Mouse (Mus musculus) embryonic facial prominence, embryonic 12.5 days (tissue): Measurements from ENCODE around the gene Aifm2. TPM values are rescaled to one million over a fixed set of nuclear protein-coding genes. Genes with fewer than 3 reads are reported as not detected.

Source experiments
- ATAC-seq: fragments of 200-750 bp; cut with Nextera tagmentation; 2 replicates; pipeline ENCODE4 v1.8.0; 2017; ENCODE audit not compliant: insufficient number of reproducible peaks, insufficient read depth, low FRiP score, low TSS enrichment
- H3K27ac ChIP-seq: fragments of 300-500 bp; sonication (generic); 2 replicates; pipeline ENCODE4 v1.5.1; 2016; ENCODE audit warnings: mild to moderate bottlenecking
- H3K27me3 ChIP-seq: fragments of 300-500 bp; sonication (generic); 2 replicates; pipeline ENCODE4 v1.6.1; 2016; ENCODE audit warnings: mild to moderate bottlenecking, moderate library complexity
- H3K36me3 ChIP-seq: fragments of 300-500 bp; sonication (generic); 2 replicates; pipeline ENCODE4 v1.6.1; 2016; ENCODE audit warnings: mild to moderate bottlenecking
- H3K4me1 ChIP-seq: fragments of 300-500 bp; sonication (generic); 2 replicates; pipeline ENCODE4 v1.6.1; 2016
- H3K4me2 ChIP-seq: fragments of 300-500 bp; sonication (generic); replicated peaks from 2 replicates; pipeline ENCODE4 v1.6.1; 2016; ENCODE audit warnings: mild to moderate bottlenecking, moderate library complexity
- H3K4me3 ChIP-seq: fragments of 300-500 bp; sonication (generic); 2 replicates; pipeline ENCODE4 v1.5.1; 2016; ENCODE audit warnings: mild to moderate bottlenecking
- H3K9ac ChIP-seq: fragments of 300-500 bp; sonication (generic); 2 replicates; pipeline ENCODE4 v1.6.1; 2016; ENCODE audit warnings: mild to moderate bottlenecking, moderate library complexity
- H3K9me3 ChIP-seq: fragments of 300-500 bp; sonication (generic); 2 replicates; pipeline ENCODE4 v1.6.1; 2016; ENCODE audit warnings: mild to moderate bottlenecking, moderate library complexity
- WGBS: fragments of 180-500 bp; shearing (Covaris S2); methylation state at CpG from one replicate; pipeline ENCODE4 v1.1.7; 2016; 5-methylcytosine and 5-hydroxymethylcytosine counted together
- polyA plus RNA-seq: library from polyadenylated mRNA; unstranded; fragments of >200 nt; fragmentation: Nextera tagmentation; extraction: Ambion mirVana; gene quantifications from 2 replicates; pipeline ENCODE4 v1.2.1, GENCODE M21; 2016

The Aifm2 gene
- polyA plus RNA-seq, result 13.4 and 14.8 TPM in 2 replicates

DNA sequence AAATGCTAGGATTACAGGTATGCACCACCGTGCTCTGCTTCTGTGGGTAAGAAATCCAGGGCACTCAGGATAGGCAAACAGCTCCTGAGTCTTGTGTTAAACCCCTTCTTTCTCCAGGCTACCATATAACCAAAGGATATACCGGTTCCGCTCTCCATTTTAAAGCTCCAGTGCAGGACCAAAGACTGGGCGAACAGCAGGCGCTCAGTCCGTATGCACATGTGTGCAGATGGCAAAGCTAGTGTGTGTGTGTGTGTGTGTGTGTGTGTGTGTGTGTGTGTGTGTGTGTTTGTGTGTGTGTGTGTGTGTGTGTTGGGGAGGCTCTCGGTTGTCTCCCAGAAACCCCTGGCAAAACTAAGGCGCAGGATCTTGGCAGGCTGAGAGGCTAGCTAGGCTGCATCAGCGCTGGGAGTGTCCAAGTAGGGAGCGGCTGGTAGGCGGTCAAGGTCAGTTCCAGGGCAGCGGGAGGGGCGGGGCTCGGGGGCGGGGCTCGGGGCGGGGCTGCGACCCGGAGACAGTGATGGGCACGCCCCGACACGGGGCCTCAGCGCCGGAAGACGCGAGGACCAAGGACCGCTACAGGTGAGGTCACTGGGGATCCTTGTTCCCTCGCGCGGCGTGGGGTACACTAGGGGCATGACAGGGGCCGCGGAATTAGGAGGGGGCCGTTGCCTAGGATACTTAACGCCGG is at the start of gene Aifm2:
Gene Aifm2 (plus strand): TSS at position 493 of the 691 bp plus-strand sequence.
- peak; percentile 77 for ATAC-seq
- H3K4me1 ChIP-seq, result peaks cover 9% of the 10 kb centered on the region; the same call in 1 of the 2 replicates
- peak within 1 kb of the TSS; percentile 57 for H3K4me3 ChIP-seq
- H3K27me3 ChIP-seq, result 0 out of 2 replicates have a peak, but pooled peaks cover 4% of the 10 kb centered on the region
- H3K9me3 ChIP-seq, result no peaks in the 10 kb centered on the region
- peak within 1 kb of the TSS; percentile 86 for H3K4me2 ChIP-seq
- no peak within 1 kb of the TSS for H3K27ac ChIP-seq
- WGBS, result 17% methylated on average over 27 of the region's 36 CpGs
- H3K9ac ChIP-seq, result peak within 1 kb of the TSS; percentile 48
- H3K36me3 ChIP-seq, result no peaks in the 10 kb centered on the region

DNA sequence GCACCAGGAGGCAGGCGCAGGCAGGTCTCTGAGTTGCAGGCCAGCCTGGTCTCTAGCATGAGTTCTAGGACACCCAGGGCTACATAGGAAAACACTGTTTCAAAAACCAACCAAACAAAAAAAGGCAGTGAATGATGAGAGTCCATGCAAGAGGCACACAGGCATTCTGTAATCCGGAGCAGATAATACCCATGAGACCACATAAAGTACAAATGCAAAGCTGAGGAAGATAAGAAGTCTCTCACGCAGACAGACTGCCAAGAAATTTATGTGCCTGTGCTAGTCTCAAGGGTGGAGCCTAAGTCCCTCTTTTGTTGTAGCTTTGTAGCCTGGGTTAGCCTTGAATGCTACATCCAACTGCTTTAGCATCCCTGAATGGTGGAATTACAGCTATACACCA is 49.4 kb upstream of the Aifm2 start:
- no peak overlapping the region for H3K4me2 ChIP-seq
- no peak overlapping the region for H3K9ac ChIP-seq
- 93% methylated on average over 3 of the region's 3 CpGs for WGBS
- no peak overlapping the region for H3K27ac ChIP-seq
- no peaks in the 10 kb centered on the region for H3K9me3 ChIP-seq
- H3K27me3 ChIP-seq, result no peaks in the 10 kb centered on the region
- peaks cover 84% of the 10 kb centered on the region for H3K36me3 ChIP-seq
- H3K4me3 ChIP-seq, result no peak overlapping the region
- ATAC-seq, result no peak
- peaks cover 4% of the 10 kb centered on the region; the same call in 1 of the 2 replicates for H3K4me1 ChIP-seq

DNA sequence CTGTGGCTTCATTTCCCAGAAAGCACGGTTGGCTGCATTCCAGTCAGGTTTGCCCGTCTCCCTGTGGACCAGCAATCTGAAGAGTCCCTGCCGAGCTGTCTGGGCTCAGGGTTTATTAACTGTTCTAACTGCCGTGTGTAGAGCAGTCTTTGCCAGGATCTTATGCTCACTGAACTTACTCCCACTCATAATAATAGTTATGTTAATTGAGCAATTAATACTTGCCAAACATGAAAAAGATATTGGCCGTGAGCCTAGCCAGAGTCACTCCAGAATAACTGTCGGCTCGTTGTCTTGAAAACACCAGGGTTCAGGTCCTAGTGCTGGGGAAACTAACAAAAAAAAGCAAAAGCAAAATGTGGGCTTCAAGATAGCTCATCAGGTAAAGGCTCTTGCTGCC is 45.8 kb upstream of the Aifm2 start:
- Histone ChIP-seq H3K9me3 (no peaks in the 10 kb centered on the region), H3K27me3 (no peaks in the 10 kb centered on the region), H3K9ac (no peak overlapping the region), H3K4me2 (no peak overlapping the region), H3K4me3 (no peak overlapping the region), H3K27ac (no peak overlapping the region), H3K4me1 (no peaks in the 10 kb centered on the region), H3K36me3 (peaks cover 72% of the 10 kb centered on the region)
- no peak for ATAC-seq
- 83% methylated on average over 7 of the region's 7 CpGs for WGBS

- Histone ChIP-seq H3K36me3 (peaks cover 72% of the 10 kb centered on the region), H3K27ac (no peak overlapping the region), H3K9me3 (no peaks in the 10 kb centered on the region), H3K4me2 (no peak overlapping the region), H3K4me1 (no peaks in the 10 kb centered on the region), H3K9ac (no peak overlapping the region), H3K4me3 (no peak overlapping the region), H3K27me3 (no peaks in the 10 kb centered on the region)
- no peak for ATAC-seq
These were observed 45.2 kb upstream of the Aifm2 start for GRCm38 (mm10) chr10:61669896-61670295.

DNA sequence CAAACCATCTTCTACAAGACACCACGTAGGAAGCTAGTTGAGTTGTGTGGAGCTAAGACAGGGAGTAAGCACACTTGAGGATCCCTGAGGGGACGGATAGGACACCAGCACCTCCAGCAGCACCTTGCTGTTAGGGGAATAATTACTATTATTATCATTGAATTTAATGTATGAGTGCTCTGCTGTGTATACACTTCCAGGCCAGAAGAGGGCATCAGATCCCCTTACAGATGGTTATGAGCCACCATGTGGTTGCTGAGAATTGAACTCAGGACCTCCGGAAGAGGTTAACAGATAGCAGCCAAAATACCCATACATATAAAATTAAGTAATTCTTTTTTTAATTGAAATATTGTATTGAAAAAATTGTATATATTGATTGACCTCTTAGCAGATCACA is 44.3 kb upstream of the Aifm2 start:
- H3K36me3 ChIP-seq, result peaks cover 72% of the 10 kb centered on the region
- no peak overlapping the region for H3K4me2 ChIP-seq
- no peaks in the 10 kb centered on the region for H3K27me3 ChIP-seq
- 94% methylated on average over 3 of the region's 3 CpGs for WGBS
- no peaks in the 10 kb centered on the region for H3K4me1 ChIP-seq
- no peak overlapping the region for H3K4me3 ChIP-seq
- H3K27ac ChIP-seq, result no peak overlapping the region
- no peak for ATAC-seq
- no peak overlapping the region for H3K9ac ChIP-seq
- H3K9me3 ChIP-seq, result no peaks in the 10 kb centered on the region

DNA sequence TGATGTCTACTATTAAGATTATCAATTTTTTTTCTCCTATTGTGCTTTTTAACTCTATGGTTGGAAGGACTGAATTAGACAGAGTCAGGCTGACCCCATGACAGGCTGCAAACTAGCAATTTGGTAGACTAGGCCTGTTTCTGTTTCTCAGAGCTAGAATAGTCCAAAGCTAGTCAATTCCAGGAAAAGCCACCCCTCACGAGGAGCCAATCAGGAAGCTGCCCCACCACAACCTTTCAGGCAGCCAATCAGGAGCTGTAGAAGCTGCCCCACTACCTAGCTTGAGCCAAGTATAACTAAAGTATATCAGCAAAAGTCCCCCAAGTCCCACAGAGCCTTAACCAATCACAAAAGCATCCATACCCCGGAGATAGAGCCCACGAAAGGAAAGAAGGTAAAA is 39.1 kb upstream of the Aifm2 start:
- no peak for ATAC-seq
- H3K4me2 ChIP-seq, result no peak overlapping the region
- 0 out of 2 replicates have a peak, but pooled peaks cover 3% of the 10 kb centered on the region for H3K4me1 ChIP-seq
- H3K36me3 ChIP-seq, result peaks cover 35% of the 10 kb centered on the region
- 76% methylated on average over 3 of the region's 3 CpGs for WGBS
- no peaks in the 10 kb centered on the region for H3K27me3 ChIP-seq
- no peak overlapping the region for H3K4me3 ChIP-seq
- no peak overlapping the region for H3K9ac ChIP-seq
- H3K27ac ChIP-seq, result no peak overlapping the region
- no peaks in the 10 kb centered on the region for H3K9me3 ChIP-seq

GRCm38 (mm10) chr10:61679545-61679944 is 35.5 kb upstream of the Aifm2 start:
- H3K4me1 ChIP-seq, result peaks cover 14% of the 10 kb centered on the region
- no peaks in the 10 kb centered on the region for H3K9me3 ChIP-seq
- H3K4me3 ChIP-seq, result peak overlapping the region; percentile 82
- no peaks in the 10 kb centered on the region for H3K27me3 ChIP-seq
- 37% methylated on average over 9 of the region's 9 CpGs for WGBS
- H3K4me2 ChIP-seq, result peak overlapping the region; percentile 92
- H3K9ac ChIP-seq, result peak overlapping the region; percentile 91
- ATAC-seq, result no peak
- H3K27ac ChIP-seq, result peak overlapping the region; percentile 86
- peaks cover 16% of the 10 kb centered on the region for H3K36me3 ChIP-seq

GRCm38 (mm10) chr10:61680015-61680913 is 34.8 kb upstream of the Aifm2 start, which contains the start of gene Sar1a:
Gene Sar1a (plus strand): TSS chr10:61680299.
- under 1% methylated on average over 53 of the region's 84 CpGs for WGBS
- Histone ChIP-seq H3K27ac (peak within 1 kb of the TSS; percentile 86), H3K36me3 (peaks cover 16% of the 10 kb centered on the region), H3K4me2 (peak within 1 kb of the TSS; percentile 92), H3K4me3 (peak within 1 kb of the TSS; percentile 82), H3K9me3 (no peaks in the 10 kb centered on the region), H3K9ac (peak within 1 kb of the TSS; percentile 91), H3K27me3 (no peaks in the 10 kb centered on the region), H3K4me1 (peaks cover 14% of the 10 kb centered on the region)
- ATAC-seq, result peak; percentile 99

DNA sequence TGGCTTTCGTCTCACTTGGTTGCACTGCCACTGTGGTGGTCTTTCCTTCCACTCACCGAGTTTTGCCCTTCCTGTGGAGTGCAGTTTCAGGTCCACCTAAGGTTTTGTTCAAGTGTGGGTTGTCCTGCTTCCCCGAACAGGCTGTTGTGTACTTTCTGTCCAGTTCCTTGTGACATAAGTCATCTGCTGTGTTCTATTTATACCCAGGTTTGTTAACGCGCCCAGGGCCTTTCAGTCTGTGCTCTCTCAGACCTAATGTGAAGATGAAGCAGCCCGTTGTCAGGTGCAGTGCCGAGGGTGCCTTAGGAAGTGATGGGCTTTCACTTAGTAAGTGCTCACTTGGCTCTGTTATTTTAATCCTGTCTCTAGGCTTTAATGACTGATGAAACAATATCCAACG is 25.7 kb upstream of the Aifm2 start:
- no peak overlapping the region for H3K4me3 ChIP-seq
- no peak overlapping the region for H3K9ac ChIP-seq
- ATAC-seq, result no peak
- H3K4me2 ChIP-seq, result no peak overlapping the region
- H3K9me3 ChIP-seq, result no peaks in the 10 kb centered on the region
- H3K4me1 ChIP-seq, result no peaks in the 10 kb centered on the region
- H3K36me3 ChIP-seq, result peaks cover 93% of the 10 kb centered on the region
- no peaks in the 10 kb centered on the region for H3K27me3 ChIP-seq
- H3K27ac ChIP-seq, result no peak overlapping the region
- 87% methylated on average over 8 of the region's 8 CpGs for WGBS

GRCm38 (mm10) chr10:61693563-61693962 is 21.5 kb upstream of the Aifm2 start:
- Histone ChIP-seq H3K36me3 (peaks cover 66% of the 10 kb centered on the region), H3K9me3 (no peaks in the 10 kb centered on the region), H3K27me3 (no peaks in the 10 kb centered on the region), H3K27ac (no peak overlapping the region), H3K4me2 (no peak overlapping the region), H3K9ac (no peak overlapping the region), H3K4me1 (peaks cover 16% of the 10 kb centered on the region), H3K4me3 (no peak overlapping the region)
- WGBS, result 65% methylated on average over 4 of the region's 4 CpGs
- no peak for ATAC-seq

DNA sequence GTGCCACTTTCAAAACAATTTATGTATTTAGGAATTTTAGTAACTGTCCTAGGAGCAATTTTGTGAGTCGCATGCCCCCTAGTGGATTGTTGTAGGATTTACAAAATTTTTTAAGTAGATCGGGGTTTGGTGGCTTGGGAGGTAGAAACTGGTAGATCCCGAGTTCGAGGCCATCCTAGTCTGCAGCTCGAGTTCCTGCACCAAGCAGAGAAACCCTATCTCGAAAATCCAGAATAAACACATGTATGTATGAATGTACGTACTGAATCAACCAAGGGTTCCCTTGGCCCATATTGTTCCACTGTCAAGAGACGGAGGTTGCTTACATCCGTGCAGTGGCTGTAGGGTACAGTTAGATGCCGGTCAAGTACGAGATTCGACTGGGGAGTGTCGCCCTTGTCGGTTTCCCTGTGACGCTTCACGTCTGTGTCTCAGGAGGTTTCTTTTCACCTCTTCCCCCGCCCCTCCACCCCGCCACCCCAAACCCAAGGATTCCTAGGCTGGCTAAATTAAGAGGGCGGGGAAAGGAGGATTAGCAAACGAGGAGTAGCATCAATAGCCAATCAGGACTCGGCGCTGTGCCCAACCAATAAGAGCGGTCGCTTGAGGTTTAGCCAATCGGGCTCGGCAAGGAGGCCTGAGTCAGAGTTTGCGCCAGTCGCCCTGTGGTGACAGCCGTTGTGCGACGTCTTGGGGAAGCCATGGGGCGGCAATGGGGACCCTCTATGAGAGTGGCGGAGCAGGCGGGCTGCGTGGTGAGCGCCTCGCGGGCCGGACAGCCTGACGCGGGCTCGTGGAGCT is 20.0 kb upstream of the Aifm2 start, which contains the start of gene Tysnd1:
Gene Tysnd1 (plus strand): TSS at position 645 of the 801 bp plus-strand sequence.
- Histone ChIP-seq H3K27me3 (no peaks in the 10 kb centered on the region), H3K4me3 (peak within 1 kb of the TSS; percentile 95), H3K27ac (0 out of 2 replicates have a peak within 1 kb of the TSS, but pooled peaks have one; percentile 54), H3K9me3 (no peaks in the 10 kb centered on the region), H3K4me1 (peaks cover 16% of the 10 kb centered on the region), H3K36me3 (peaks cover 60% of the 10 kb centered on the region), H3K9ac (peak within 1 kb of the TSS; percentile 82), H3K4me2 (peak within 1 kb of the TSS; percentile 100)
- peak; percentile 94 for ATAC-seq
- WGBS, result 1% methylated on average over 42 of the region's 42 CpGs
